Mouse (Mus musculus) gastrocnemius, postnatal 14 days (tissue): ENCODE data around the gene Gm21988. TPM values are rescaled to one million over a fixed set of nuclear protein-coding genes. Genes with fewer than 3 reads are reported as not detected.

Experiments used
- DNase-seq: peaks from one replicate; pipeline ENCODE4 v3.0.0; 2021; ENCODE audit warnings: mixed read lengths
- intact Hi-C: fragments of 180-260 bp; cut with DNase I; formaldehyde crosslinking; loops from one replicate; pipeline ENCODE4 v1.15.1; 2025; ENCODE audit warnings: low total_unique reads
- microRNA-seq, 2 experiments: library from miRNA; unstranded; fragments of <30 nt; microRNA quantifications; one replicate each; pipeline ENCODE4 v1.2.0; 2021
- total RNA-seq, 2 experiments: library from RNA; stranded (reverse); gene quantifications; 2 replicates each; pipeline ENCODE4 v1.2.3; 2021

The Gm21988 gene
- total RNA-seq, 2 experiments from 2014 or later, result 2.6 to 2.7 TPM

DNA sequence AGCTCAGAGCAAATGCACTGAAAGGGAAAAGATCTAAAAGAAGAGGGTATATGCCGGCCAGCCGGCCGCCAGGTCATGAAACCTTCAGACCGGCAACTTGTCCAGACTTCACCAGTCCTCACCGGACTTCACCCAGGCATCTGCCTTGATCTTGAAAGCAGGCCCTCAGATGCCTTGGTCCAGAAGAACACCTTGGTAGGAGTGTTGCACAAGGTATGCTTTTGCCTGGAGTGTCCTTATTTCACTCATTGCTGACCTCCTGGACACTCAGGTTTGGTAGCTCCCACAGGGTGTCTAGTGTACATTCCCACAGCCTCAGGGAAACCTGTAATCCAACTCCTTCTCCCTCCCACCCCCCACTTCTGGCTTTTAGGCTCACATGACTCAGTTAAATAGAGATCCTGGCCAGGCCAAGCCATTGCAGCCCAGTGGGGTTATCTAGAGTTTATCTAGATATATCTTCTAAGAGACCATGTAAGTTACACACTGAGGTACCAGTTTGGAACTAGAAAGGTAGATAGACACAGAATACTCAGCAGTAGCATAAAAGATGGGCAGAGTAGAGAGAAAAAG, 39.5 kb downstream of the Gm21988 start:
- DNase-seq, result no peak
- intact Hi-C loops, result loop anchor here (5.0 kb wide), 2 partner anchors 128 to 143 kb away; no protein-coding TSS in a partner anchor

DNA sequence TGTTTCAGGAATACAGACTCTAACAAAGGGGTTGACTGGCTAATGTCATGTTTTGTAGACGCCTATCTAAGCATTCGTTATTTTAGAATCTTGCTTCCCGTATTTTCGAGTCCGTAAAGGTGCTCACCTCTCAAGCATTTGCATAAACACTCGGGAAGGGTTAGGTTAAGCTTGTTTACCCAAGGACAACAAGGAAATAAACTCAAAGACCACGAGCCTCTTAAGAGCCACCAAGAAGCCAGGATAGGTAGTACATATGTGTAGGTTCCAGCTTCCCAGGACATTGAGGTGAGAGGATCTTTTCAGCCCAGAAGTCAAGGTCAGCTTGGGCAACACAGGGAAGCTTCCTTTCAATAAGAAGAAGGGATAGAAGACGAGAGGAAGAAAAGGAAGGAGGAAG, 40.5 kb downstream of the Gm21988 start:
- intact Hi-C loops, result no loop called here
- DNase-seq, result no peak

DNA sequence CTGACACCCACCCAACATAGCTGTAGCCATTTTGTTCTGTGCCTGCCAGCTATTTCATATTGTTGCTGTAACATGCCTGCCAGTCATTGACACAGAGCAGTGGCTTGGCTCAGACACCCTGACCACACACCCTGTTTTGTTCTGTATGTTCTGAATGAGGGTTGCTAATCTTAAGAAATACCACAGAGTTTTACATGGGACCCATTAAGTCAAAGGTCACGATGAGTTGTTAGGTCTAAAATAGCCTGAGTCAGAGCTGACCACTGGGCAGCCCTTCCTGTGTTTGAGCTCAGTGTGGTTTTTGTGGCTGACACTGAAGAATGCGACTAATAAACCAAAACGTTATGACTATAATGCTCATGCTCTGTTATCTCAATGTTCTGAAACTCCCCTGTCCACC, 41.3 kb downstream of the Gm21988 start:
- DNase-seq, result no peak

DNA sequence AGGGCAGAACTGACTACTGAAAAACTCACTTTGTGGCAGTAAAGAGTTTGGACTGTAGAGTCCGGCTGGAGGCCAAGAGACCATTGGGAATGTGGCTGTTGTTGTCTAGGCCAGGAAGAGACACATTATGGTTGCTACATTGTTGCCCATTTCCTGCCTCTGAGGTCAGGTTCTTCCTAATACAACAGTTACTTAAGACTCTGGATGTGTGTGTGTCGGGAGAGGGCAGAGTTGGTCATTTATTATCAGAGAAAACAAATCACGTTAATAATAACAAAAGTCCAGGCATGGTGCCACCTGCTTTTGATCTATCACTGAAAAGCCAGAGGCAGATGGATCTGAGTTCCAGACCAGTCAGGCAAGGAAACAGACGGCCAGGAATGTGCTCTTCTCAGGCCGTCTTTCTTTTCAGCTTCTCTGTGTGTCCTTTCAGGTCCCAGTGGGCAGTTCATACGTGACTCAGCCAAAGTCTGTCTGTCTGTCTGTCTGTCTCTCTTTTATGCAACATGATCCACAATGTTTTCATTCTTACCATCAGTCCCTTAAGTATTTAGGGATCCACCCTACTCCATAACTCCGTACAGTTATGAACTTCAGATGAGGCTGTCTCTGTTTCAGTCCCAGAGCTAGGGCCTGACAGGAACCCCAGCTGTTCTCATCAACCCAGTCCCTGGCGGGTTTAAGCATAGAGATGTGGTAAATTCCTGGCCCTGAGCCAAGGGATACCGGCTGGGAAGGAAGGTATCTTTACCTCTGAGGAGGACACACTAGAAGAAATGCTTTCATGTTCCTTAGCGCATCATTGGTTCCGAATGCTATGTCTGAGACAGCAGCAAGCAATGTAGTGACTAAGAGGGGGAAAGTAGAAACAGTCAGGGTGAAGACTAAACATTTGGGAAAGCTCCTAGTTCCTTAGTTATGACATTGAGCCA, 46.0 kb downstream of the Gm21988 start:
- intact Hi-C loops, result no loop called here

More for the DNA sequence above, 41.3 kb downstream of the Gm21988 start:
- intact Hi-C loops, result no loop called here

DNA sequence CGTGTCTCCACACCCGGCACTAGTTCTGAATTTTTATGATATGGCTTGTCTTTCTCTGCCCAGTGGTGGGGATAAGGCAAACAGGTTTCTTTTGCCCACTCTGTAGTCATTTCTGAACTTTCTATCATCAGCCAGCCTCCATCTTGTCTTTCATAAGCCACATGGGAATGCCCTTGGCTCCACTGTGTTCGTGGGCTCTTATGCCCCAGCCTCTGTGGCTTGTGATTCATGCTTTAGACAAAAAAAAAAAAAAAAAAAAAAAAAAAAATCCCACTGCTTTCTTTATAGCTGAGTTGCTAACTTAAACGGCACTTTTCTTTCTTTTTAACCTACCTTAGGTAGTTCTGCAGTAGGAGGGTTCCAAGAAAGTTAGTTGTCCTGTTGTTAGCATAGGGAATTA, 47.5 kb downstream of the Gm21988 start:
- DNase-seq, result no peak
- intact Hi-C loops, result no loop called here

More for the DNA sequence above, 46.0 kb downstream of the Gm21988 start:
- DNase-seq, result no peak

DNA sequence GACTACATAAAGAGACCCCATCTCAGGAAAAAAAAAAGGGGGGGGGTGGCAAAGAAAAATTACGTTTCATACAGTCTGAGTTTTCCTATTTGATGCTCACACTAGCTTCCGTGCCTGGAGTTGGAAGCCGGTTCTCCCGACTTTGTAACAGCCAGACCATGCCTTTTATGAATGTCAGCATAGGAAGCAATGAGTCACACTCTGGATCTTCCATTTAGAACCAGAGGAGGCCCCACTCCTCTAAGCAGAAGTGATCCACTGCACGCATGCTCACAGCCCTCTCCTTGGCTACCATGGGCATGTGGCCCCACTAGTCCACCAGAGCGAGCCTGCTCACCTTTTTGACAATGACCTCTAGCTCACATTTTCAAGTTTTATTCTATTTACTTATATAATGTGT, 48.4 kb downstream of the Gm21988 start:
- intact Hi-C loops, result no loop called here
- DNase-seq, result no peak

DNA sequence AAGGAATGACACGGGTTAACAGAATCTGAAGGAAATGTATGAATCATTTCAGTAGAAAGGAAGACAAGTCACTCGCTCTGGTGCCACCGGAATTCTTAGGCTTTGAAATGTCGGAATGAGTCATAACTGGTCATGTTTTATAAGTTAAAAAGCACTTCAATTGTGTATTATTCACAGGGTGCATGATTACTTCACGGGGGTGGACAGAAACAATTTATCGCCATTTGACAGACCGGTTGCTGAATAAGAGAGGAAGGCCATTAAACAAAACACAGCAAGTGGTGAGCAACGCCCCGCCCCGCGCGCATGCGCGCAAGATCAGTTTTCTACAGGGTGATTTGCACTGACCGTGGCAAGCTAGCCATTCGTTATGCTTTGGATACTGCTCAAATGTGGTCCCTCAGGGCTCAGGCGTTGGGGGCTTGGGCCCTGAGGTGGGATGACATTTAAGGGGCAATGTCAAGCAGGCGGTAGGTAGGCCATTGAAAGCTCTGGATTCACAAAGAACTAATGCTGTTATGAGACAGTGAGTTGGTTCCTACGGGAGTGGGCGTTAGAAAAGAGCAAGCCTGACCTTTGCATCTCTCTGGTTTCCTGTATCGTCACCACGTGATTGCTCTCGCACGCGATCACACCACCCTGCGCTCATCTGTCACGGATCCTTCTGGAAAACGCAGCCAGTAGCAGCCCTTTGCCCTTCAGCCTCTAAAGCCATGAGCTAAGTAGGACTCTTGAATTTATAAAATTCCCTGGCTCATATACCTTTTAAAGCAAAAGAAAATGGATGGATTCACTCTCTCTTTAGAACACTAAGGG, 50.1 kb downstream of the Gm21988 start:
- intact Hi-C loops, result no loop called here
- no peak for DNase-seq

Small RNA genes lying within 50 kb of the gene (microRNA-seq; reads per million reads assigned to microRNA genes)
- 3,028 to 10,650 reads per million in 2 experiments for gene Mir195a
- 0 reads per million in 2 experiments for gene Mir497
- gene Mir497b, result 0 reads per million in 2 experiments

Other genes with a start within 250 kb of the Gm21988 start
- 100 to 1,000 TPM; 170 to 180 TPM for gene Gabarap, start 248.7 kb downstream of the Gm21988 start, total RNA-seq
- 10 to 100 TPM; 20.4 to 20.7 TPM for gene Phf23, start 244.1 kb downstream of the Gm21988 start, total RNA-seq
- gene Dvl2, start 239.2 kb downstream of the Gm21988 start, total RNA-seq, result 1 to 10 TPM; 5.1 to 7.8 TPM
- 100 to 1,000 TPM; 266 to 408 TPM for gene Acadvl, start 224.4 kb downstream of the Gm21988 start, total RNA-seq
- gene Dlg4, start 222.9 kb downstream of the Gm21988 start, total RNA-seq, result 1 to 10 TPM; 8.7 to 9.2 TPM
- not detected for gene Asgr1, start 185.7 kb downstream of the Gm21988 start, total RNA-seq
- gene Asgr2, start 147.2 kb downstream of the Gm21988 start, total RNA-seq, result not detected
- gene Mgl2, start 109.5 kb downstream of the Gm21988 start, total RNA-seq, result 1 to 10 TPM; 1.9 to 3.1 TPM
- gene Clec10a, start 83.6 kb downstream of the Gm21988 start, total RNA-seq, result 1 to 10 TPM; 1.8 to 3.1 TPM
- gene Slc16a11, start 27.1 kb downstream of the Gm21988 start, total RNA-seq, result under 1 TPM in 1 of 2 experiments, not detected in 1; 0.22 TPM
- 1 to 10 TPM in 1 of 2 experiments, under 1 TPM in 1; 0.53 to 1.5 TPM for gene Slc16a13, start 18.8 kb downstream of the Gm21988 start, total RNA-seq
- 10 to 100 TPM; 12.4 to 13.7 TPM for gene Bcl6b, start 10.0 kb downstream of the Gm21988 start, total RNA-seq
- gene 0610010K14Rik, start 1.9 kb downstream of the Gm21988 start, total RNA-seq, result 10 to 100 TPM; 29.7 to 37.4 TPM
- 10 to 100 TPM; 96.0 to 96.9 TPM for gene Rnasek, start within 50 bp of the Gm21988 start, total RNA-seq
- 1 to 10 TPM in 1 of 2 experiments, under 1 TPM in 1; 1.00 to 1.2 TPM for gene Alox12, start 15.5 kb upstream of the Gm21988 start, total RNA-seq
- gene Alox12e, start 82.8 kb upstream of the Gm21988 start, total RNA-seq, result under 1 TPM in 1 of 2 experiments, not detected in 1; 0.09 TPM
- gene Alox15, start 112.2 kb upstream of the Gm21988 start, total RNA-seq, result not detected
- gene Pelp1, start 170.2 kb upstream of the Gm21988 start, total RNA-seq, result 10 to 100 TPM; 14.9 to 18.6 TPM
- gene Arrb2, start 192.8 kb upstream of the Gm21988 start, total RNA-seq, result 1 to 10 TPM; 8.3 to 9.7 TPM
- 1 to 10 TPM; 6.2 to 6.5 TPM for gene Med11, start 212.1 kb upstream of the Gm21988 start, total RNA-seq
- under 1 TPM; 0.31 to 0.84 TPM for gene Zmynd15, start 219.6 kb upstream of the Gm21988 start, total RNA-seq
- 1 to 10 TPM; 2.6 to 3.1 TPM for gene Cxcl16, start 220.2 kb upstream of the Gm21988 start, total RNA-seq